Mouse (Mus musculus) liver, embryonic 11.5 days (tissue): Measurements from ENCODE around the gene Ppp1cc. TPM values are rescaled to one million over a fixed set of nuclear protein-coding genes. Genes with fewer than 3 reads are reported as not detected.
"Not testable (repeated sequence)": the region's sequence is repeated elsewhere in the genome, so short reads cannot be mapped to it uniquely, and the experiment has no call there.

ENCODE experiments used
- ATAC-seq: fragments of 200-750 bp; cut with Nextera tagmentation; replicated peaks from 2 replicates; pipeline ENCODE4 v1.8.0; 2017; ENCODE audit warnings: moderate number of reproducible peaks, mild to moderate bottlenecking, moderate TSS enrichment, moderate library complexity; ENCODE audit not compliant: low FRiP score
- DNase-seq: peaks from one replicate; pipeline ENCODE4 v3.0.0-alpha.2; 2017; ENCODE audit warnings: low spot score
- H3K27ac ChIP-seq: fragments of 300-500 bp; sonication (generic); 2 replicates; pipeline ENCODE4 v1.5.1; 2014; ENCODE audit warnings: mild to moderate bottlenecking, low read depth, low read length, control low read depth
- H3K27me3 ChIP-seq: fragments of 300-500 bp; sonication (generic); replicated peaks from 2 replicates; pipeline ENCODE4 v1.6.1; 2014; ENCODE audit warnings: low read length, mixed read lengths; ENCODE audit not compliant: control insufficient read depth, insufficient read depth
- H3K36me3 ChIP-seq: fragments of 300-500 bp; sonication (generic); 2 replicates; pipeline ENCODE4 v1.6.1; 2014; ENCODE audit warnings: mild to moderate bottlenecking, low read length, moderate library complexity, mixed read lengths; ENCODE audit not compliant: control insufficient read depth, insufficient read depth
- H3K4me1 ChIP-seq: fragments of 300-500 bp; sonication (generic); replicated peaks from 2 replicates; pipeline ENCODE4 v1.6.1; 2014; ENCODE audit warnings: low read length, mixed read lengths; ENCODE audit not compliant: control insufficient read depth, insufficient read depth
- H3K4me2 ChIP-seq: fragments of 300-500 bp; sonication (generic); 2 replicates; pipeline ENCODE4 v1.6.1; 2014; ENCODE audit warnings: mild to moderate bottlenecking, control low read depth, moderate library complexity
- H3K4me3 ChIP-seq: fragments of 300-500 bp; sonication (generic); 2 replicates; pipeline ENCODE4 v1.5.1; 2014; ENCODE audit warnings: low read depth, low read length, control low read depth
- H3K9ac ChIP-seq: fragments of 300-500 bp; sonication (generic); 2 replicates; pipeline ENCODE4 v1.6.1; 2014; ENCODE audit warnings: low read depth, low read length, control low read depth
- H3K9me3 ChIP-seq: fragments of 300-500 bp; sonication (generic); 2 replicates; pipeline ENCODE4 v1.6.1; 2016; ENCODE audit warnings: low read length, inconsistent platforms, mixed read lengths; ENCODE audit not compliant: control insufficient read depth
- WGBS: fragments of 180-500 bp; shearing (Covaris S2); extraction: QIAGEN DNeasy Blood & Tissue Kit; methylation state at CpG from one replicate; pipeline ENCODE4 v1.1.7; 2014; 5-methylcytosine and 5-hydroxymethylcytosine counted together
- polyA plus RNA-seq: library from polyadenylated mRNA; unstranded; fragments of >200 nt; fragmentation: Nextera tagmentation; extraction: Ambion mirVana; gene quantifications from 2 replicates; pipeline ENCODE4 v1.2.1, GENCODE M21; 2014

Gene Ppp1cc
- polyA plus RNA-seq, 1 experiment from 2014 or later: 276 TPM

DNA sequence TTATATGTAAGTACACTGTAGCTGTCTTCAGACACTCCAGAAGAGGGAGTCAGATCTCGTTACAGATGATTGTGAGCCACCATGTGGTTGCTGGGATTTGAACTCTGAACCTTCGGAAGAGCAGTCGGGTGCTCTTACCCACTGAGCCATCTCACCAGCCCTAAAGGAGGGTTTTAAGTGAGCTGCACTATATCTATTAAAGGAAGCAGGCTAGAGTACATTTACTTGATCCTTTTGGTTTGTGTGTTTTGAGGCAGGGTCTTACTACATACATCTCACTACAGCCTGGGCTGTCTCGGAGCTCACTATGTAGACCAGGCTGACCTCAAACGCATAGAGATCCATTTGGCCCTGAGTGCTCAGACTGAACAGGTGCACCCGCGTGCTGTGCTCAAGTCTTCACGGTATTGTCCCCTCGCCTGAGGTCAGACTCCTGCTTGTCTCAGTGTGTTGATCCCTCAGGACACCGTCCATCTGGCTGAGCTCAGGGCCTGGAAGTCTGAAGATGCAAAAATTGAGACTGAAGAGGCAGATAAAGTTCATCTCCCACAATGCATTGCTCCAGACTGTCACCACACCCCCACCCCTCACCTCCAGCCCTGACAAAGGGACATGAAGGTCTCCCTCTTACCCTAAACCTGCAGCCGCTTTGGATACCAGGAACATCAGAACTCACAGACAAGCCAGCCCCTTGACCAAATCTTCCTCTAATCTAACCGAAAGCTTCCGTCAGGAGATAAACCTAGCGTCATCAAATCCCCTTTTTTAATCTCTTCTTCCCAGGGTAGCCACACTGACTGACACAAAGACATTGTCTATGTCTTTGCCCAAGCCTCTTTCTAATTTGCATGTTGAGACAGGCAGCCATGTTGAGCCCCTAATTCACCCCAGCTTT, 23.4 kb upstream of the Ppp1cc start:
- 87% methylated on average over 14 of the region's 14 CpGs for WGBS
- H3K4me3 ChIP-seq: no peak overlapping the region
- no peak overlapping the region for H3K9ac ChIP-seq
- DNase-seq (no peak), ATAC-seq (no peak)
- no peaks in the 10 kb centered on the region for H3K27me3 ChIP-seq
- no peaks in the 10 kb centered on the region for H3K36me3 ChIP-seq
- H3K4me2 ChIP-seq: no peak overlapping the region
- no peak overlapping the region for H3K27ac ChIP-seq
- peaks cover 28% of the 10 kb centered on the region for H3K4me1 ChIP-seq
- H3K9me3 ChIP-seq: no peaks in the 10 kb centered on the region

DNA sequence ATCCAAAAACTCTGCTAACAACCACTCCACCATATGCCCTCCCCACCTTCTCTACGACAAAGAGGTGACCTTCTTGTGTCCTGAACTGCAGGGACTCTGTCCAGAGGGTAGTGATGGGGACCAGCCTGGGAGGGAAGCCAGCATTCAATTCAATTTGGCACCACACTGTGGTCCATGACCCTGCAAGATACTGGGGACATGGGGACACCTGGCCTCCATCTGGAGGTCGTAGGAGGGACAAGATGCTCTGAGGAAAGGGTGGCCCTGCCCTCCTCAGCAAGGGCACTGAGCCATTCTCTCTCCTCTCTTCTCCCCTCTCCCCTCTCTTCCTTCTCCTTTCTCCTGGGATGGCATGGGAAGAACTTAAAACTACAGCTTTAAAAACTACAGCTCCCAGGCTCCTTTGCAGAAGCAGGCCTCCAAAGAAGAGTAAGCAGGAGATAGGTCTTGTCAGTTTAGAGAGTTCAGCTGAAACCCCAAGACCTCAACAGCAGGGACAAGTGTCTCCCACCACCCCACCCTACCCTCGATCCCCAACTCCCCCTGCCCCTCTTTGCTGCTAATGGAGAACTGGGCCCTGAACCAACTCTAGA, 22.7 kb upstream of the Ppp1cc start:
- no peak for ATAC-seq
- 80% methylated on average over 3 of the region's 3 CpGs for WGBS
- DNase-seq: no peak
- no peak overlapping the region for H3K4me3 ChIP-seq
- no peaks in the 10 kb centered on the region for H3K9me3 ChIP-seq
- H3K36me3 ChIP-seq: no peaks in the 10 kb centered on the region
- H3K27ac ChIP-seq: no peak overlapping the region
- no peaks in the 10 kb centered on the region for H3K27me3 ChIP-seq
- no peak overlapping the region for H3K9ac ChIP-seq
- H3K4me2 ChIP-seq: no peak overlapping the region
- H3K4me1 ChIP-seq: peaks cover 28% of the 10 kb centered on the region

DNA sequence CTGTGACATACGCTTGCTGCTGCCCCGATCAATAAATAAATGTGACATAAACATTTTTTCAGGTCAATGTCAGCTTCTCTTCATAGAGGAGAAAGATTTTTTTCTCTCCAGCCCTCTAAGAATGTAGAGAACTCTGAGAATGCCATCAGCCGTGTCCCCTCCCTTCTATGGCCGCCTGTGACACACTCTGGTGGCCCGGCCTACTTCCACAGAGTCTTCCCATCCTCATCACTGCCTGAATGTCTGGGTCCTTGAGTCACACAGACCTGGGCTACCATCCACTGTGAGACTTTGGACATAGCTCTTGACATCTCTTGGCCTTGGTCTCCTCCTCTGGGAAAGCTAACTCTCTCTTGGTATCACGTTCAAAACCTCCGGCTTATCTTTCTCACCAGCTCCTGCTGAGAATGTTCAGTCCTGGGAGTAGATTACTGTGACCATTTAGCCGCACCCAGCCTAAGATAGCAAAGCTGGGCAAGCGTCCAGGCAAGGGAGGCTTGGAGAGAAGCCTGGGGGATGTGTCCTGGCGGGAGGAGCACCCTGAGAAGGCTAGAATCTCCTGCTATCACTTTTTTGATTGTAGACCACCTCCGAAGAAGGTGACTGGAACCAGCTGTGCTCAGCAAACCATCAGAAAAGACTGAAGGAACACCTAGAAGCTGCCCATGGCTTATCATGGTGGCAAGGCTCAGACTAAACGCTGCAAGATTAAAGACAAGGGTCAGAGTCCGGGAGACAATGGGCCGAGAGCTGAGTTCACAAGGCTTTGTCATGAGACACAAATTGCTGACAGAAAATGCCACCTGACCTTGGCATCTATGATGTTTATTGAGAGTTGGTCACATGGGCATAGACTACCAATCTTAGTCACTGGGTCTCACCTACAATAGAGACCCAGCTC, 21.3 kb upstream of the Ppp1cc start:
- H3K27ac ChIP-seq: no peak overlapping the region
- peak overlapping the region; percentile 29; the same call in 1 of the 2 replicates for H3K4me2 ChIP-seq
- no peaks in the 10 kb centered on the region for H3K27me3 ChIP-seq
- H3K36me3 ChIP-seq: no peaks in the 10 kb centered on the region
- peaks cover 28% of the 10 kb centered on the region for H3K4me1 ChIP-seq
- 50% methylated on average over 14 of the region's 14 CpGs for WGBS
- no peak overlapping the region for H3K9ac ChIP-seq
- H3K4me3 ChIP-seq: no peak overlapping the region
- H3K9me3 ChIP-seq: no peaks in the 10 kb centered on the region
- peak; percentile 49; the same call in 1 of the 2 replicates for ATAC-seq
- DNase-seq: no peak

DNA sequence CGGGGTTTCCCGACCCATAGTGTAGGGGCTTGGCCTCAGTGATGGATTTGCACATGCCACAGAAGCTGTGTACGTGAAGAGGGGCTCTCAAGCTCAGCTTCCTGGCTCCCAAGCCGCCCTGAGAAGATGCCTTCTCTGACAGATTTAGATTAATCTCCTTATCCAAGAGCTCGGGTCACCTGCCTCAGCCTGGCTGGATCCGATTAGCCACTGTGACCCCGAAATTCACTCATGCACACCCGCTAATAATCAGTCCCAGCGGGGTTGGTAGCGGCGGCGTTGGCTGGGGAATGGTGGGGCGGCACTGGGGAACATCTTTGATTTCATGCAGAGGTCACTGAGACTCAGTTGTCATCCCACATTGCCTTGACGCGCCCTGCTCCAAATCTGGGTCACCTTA, 19.2 kb upstream of the Ppp1cc start:
- H3K4me1 ChIP-seq: peaks cover 16% of the 10 kb centered on the region
- no peaks in the 10 kb centered on the region for H3K27me3 ChIP-seq
- H3K27ac ChIP-seq: no peak overlapping the region
- H3K9ac ChIP-seq: no peak overlapping the region
- H3K9me3 ChIP-seq: no peaks in the 10 kb centered on the region
- 74% methylated on average over 15 of the region's 15 CpGs for WGBS
- ATAC-seq (no peak), DNase-seq (no peak)
- H3K4me2 ChIP-seq: no peak overlapping the region
- no peaks in the 10 kb centered on the region for H3K36me3 ChIP-seq
- no peak overlapping the region for H3K4me3 ChIP-seq

DNA sequence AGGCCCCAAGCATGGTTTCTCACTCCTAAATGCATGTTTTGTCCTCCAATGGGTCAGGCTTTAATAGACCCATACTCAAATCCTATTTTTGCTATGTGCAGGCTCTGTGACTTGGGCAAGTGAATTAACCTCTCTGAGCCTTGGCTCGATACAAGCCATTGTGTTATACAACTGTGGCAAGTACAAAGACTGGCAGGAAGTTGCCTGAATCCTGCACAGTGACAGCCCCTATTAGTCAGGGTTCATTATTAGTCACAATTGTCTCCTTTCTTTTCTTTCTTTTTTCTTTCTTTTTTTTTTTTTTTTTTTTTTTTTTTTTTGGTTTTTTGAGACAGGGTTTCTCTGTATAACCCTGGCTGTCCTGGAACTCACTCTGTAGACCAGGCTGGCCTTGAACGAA, 18.3 kb upstream of the Ppp1cc start:
- H3K27ac ChIP-seq, H3K36me3 ChIP-seq, H3K4me3 ChIP-seq, H3K27me3 ChIP-seq, H3K9me3 ChIP-seq, H3K4me2 ChIP-seq, H3K9ac ChIP-seq, DNase-seq, ATAC-seq: not testable (repeated sequence)
- 67% methylated on average over 2 of the region's 2 CpGs for WGBS
- H3K4me1 ChIP-seq: peaks cover 16% of the 10 kb centered on the region

DNA sequence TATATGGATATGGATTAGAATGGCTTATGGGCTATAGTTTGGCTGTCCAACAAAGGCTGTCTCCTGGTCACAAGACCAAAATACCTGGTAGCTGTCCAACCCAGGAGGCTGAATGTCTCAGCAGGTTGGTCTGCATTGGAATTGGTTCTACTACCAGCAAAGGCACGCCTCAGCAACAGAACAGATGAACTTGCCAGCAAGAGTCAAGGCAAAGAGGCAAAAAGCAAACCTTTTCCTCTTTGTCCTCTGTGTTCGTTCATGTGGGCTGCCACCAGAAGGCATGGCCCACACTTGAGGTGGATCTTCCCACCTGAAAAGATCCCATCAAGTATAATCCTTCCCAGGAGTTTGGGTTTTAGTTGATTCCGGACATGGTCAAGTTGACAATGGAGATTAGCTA, 17.4 kb upstream of the Ppp1cc start, which contains the start of gene Ccdc63:
Ccdc63 (minus strand) TSS at position 101 of the 400 bp plus-strand sequence.
- Histone ChIP-seq H3K4me3 (no peak within 1 kb of the TSS), H3K27ac (no peak within 1 kb of the TSS), H3K4me2 (no peak within 1 kb of the TSS), H3K27me3 (no peaks in the 10 kb centered on the region), H3K4me1 (peaks cover 16% of the 10 kb centered on the region), H3K36me3 (no peaks in the 10 kb centered on the region), H3K9me3 (no peaks in the 10 kb centered on the region), H3K9ac (no peak within 1 kb of the TSS)
- WGBS: 92% methylated on average over 3 of the region's 3 CpGs
- ATAC-seq: no peak
- no peak for DNase-seq

DNA sequence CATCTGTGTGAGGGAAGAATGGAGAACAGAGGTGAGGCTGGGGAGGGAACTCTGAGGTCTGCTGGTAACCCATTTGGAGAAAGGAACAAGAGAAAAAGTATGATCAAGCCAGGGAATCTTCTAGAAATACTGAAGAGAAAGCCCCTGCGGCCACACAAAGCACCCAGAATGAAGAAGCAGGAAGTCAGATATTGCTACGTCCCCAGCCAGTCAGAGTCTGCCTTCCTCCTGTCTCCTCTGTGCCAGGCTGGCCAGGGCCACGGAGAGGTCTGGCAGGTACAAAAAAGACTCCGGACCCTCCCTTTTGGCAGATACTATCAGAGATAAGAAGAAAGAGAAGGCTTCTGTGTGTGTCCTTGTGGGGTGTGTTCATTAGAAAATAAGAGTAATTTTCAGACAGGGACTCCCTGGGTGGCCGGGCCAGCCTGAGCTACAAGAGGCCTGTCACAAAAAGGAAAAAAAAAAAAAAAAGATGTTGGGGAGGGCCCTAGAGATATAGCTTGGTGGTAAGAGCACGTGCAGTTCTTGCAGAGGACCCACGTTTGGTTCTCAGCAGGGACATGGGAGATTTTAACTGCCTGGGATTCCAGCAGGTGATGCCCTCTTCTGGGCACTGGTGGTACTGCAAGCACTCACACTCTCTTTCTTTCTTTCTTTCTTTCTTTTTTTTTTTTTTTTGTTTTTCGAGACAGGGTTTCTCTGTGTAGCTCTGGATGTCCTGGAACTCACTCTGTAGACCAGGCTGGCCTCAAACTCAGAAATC, 15.7 kb upstream of the Ppp1cc start:
- no peaks in the 10 kb centered on the region for H3K27me3 ChIP-seq
- no peak overlapping the region for H3K9ac ChIP-seq
- H3K9me3 ChIP-seq: no peaks in the 10 kb centered on the region
- 42% methylated on average over 8 of the region's 8 CpGs for WGBS
- ATAC-seq (no peak), DNase-seq (no peak)
- no peak overlapping the region for H3K27ac ChIP-seq
- peaks cover 8% of the 10 kb centered on the region for H3K4me1 ChIP-seq
- H3K4me2 ChIP-seq: no peak overlapping the region
- no peak overlapping the region for H3K4me3 ChIP-seq
- no peaks in the 10 kb centered on the region for H3K36me3 ChIP-seq

DNA sequence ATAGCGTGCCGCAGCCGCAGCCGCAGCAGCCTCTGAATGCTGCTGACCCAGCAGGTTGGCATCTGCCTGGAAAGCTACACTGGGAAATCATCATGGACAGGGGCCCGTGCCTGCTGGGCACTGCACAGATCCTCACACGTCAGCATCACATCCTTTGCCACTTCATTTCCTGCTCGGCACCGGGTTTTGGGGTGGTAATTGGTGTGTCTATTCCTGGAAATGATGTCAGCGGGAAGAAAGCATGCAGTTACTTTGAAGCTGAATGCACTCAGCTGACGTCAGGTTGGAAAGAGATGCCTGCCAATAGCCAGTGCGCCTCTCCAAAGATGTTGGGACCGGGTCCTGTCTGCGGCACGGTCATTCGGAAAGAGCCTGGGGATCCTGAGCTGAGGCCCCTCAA, 14.5 kb upstream of the Ppp1cc start:
- Histone ChIP-seq H3K4me2 (no peak overlapping the region), H3K27ac (no peak overlapping the region)
- no peak for ATAC-seq

More for the DNA sequence above, 14.5 kb upstream of the Ppp1cc start:
- 80% methylated on average over 15 of the region's 15 CpGs for WGBS
- Histone ChIP-seq H3K27me3 (no peaks in the 10 kb centered on the region), H3K4me3 (no peak overlapping the region), H3K9me3 (no peaks in the 10 kb centered on the region), H3K4me1 (peaks cover 8% of the 10 kb centered on the region), H3K9ac (no peak overlapping the region), H3K36me3 (no peaks in the 10 kb centered on the region)
- DNase-seq: no peak
